Mouse (Mus musculus) adrenal gland, adult (tissue): Measurements from ENCODE around the gene Slit3.

ENCODE experiments used
- DNase-seq, 2 experiments: peaks; one replicate each; pipeline ENCODE4 v3.0.0; 2022 to 2023; ENCODE audit warnings: low spot score in 1 of 2; ENCODE audit not compliant: inconsistent age in 2 of 2

The Slit3 gene

GRCm38 (mm10) chr11:35120894-35121610, at the start of gene Slit3:
TSS of gene Slit3 (plus strand) at chr11:35121224.
- DNase-seq, result peak; percentile 75 to 87

- DNase-seq, result no peak
These were observed 49.6 kb upstream of the Slit3 start for GRCm38 (mm10) chr11:35071451-35071850.

DNA sequence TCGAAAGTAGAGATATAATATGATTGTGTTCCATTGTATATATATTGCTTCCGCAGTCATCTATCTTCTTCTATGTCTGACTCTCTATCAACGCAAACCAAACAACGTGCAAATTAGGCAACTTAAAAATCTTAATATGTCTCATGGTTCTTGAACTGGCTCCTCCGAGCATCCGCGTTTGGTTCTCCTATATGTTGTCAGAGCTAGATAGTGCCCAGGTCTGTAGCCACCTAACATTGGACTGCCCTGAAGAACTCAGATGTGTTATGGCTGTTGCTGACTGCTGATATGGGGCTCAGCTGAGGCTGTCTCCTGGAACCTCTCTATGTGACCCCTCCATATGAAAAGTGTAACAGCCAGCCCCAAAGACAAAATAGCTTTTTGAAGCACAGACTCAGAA, 45.6 kb upstream of the Slit3 start:
- no peak for DNase-seq

DNA sequence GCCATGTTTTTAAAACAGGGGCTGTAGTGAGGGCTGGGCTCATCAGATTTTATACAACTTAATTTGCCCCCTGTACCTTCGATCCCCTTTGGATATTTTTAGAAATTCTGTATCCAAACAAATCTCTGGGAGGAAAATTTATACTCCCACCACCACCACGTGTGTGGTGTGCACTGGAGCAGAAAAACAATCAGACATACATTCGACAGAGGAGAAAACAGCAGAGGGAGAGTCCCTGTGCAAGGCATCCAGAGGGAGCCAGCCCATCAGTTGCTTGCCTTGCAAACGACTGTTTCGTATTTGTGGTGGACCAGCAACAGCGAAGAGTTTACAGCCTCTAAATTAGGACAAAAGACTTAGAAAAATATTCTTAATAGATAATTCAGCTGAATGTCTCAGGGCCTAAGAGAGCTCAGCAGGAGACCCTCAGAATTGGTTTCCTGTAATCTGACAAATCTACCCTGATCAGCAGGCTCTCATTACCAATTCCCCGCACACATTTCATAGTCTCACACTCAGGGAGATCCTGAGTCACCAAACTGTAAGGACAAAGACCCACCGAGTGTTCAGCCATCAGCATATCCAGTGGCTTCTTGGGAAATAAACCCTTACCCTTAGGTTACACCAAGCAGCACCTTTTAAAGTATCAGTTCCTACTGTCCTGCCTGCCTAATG, 40.4 kb upstream of the Slit3 start:
- DNase-seq, result no peak

- DNase-seq, result no peak
These were observed 38.7 kb upstream of the Slit3 start for GRCm38 (mm10) chr11:35082297-35082696.

DNA sequence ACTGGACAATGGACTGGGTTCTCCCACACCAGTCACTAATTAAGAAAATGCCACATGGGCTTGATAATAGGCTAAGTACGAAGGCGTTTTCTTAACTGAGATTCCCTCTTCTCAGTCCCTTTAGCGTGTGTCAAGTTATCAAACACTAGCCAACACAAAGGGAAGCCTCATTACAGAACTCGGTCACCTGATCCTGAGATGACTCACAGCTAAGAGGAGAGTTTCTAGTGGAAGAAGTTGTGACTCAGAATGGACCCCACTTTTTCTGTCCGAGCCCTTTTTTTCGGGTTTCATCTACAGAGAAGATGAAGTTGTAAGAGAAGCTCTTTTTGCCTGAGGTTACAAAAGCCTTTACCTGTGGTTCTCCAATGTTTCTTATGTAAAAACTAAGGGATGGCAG, 38.0 kb upstream of the Slit3 start:
- no peak for DNase-seq

DNA sequence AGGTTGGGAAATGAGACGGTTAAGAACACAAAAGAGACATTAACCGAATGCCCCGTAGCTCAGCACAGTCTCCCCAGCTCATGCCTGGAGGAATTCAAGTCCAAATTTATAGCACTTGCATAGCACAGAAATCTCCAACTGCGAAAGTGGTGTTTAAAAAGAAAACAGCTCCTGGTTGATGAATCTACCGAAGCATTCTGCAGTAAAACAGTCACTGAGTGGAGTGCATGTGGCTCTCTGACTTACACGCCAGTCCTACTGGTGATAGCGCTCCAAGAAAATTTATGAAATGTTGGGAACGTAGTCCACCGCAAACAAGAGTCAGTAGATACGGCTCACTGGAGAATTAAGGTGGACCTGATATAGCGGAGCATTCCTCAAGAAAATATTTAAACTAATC, 35.7 kb upstream of the Slit3 start:
- no peak for DNase-seq

DNA sequence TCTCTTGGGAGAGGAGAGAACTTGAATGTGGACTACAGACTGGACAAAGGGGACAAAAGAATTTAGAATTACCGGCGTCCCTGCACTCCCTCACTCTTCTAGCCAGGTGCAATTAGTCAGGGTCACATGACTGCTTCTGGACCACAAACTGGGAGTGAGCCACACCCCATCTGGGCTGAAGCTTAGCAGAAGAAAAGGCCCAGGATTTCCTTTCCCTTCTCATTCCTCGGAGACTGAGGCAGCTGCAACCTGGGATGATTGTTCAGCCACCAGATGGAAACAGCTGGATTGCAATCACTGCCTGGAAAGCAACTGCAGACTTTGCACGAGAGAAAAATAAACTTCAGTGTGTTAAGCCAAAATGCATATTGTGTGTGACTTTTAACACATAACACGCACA, 35.0 kb upstream of the Slit3 start:
- DNase-seq, result no peak

GRCm38 (mm10) chr11:35087454-35087853, 33.6 kb upstream of the Slit3 start:
- DNase-seq, result no peak

GRCm38 (mm10) chr11:35088136-35088535, 32.9 kb upstream of the Slit3 start:
- no peak for DNase-seq

DNA sequence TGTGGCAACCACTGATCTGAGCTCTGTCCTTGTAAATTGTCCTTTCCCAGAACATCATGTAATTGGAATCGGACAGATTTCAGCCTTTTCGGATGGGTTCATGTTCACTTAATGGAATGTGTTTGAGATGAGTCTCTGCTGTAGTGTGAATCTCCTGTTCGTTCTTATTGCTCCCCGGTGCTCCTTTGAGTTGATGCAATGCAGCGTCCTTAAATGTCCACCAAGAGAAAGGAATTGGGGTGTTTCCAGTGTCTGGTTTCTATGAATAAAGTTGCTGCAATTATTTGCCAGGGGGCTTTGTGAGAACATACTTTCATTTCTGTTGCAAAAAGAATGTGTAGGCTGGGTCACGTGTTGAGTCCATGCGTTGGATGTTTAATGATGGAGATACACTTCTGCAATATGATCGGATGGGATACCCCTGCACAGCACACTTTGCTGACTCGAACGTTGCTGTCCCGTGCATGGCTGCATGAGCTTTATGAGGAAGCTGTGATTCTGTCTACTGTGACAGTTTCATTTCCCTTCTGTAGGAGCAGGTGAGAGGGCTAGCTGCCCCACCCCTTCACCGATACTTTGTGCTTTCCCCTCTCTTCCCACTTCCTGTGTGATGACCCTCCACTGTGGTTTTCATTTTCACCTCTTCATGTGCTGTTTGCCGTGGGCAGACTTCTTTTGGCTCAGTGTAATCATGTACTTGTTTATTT, 30.2 kb upstream of the Slit3 start:
- DNase-seq, result no peak

- no peak for DNase-seq
These were observed 24.5 kb upstream of the Slit3 start for GRCm38 (mm10) chr11:35096538-35096937.

- no peak for DNase-seq
These were observed 11.2 kb upstream of the Slit3 start for GRCm38 (mm10) chr11:35109781-35110180.

DNA sequence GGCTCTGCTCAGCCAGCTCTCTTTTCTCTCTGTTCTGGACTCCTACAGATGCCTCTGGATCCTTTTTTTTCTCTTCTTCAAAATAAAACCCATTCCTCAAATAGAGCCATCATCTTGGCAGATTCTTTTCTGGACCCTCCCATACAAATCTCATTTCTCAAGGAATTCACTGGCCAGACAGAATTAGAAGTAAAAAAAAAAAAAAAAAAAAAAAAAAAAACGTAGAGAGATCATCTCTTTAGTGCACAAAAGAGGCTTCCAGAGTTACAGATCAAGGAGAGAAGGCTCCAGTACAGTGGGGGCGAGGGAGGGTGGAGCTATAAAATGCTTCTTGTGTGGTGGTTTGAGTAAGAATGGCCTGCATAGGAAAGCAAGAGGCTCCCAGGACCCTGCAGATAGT, 10.2 kb upstream of the Slit3 start:
- no peak for DNase-seq

GRCm38 (mm10) chr11:35113290-35113689, 7.7 kb upstream of the Slit3 start:
- no peak for DNase-seq

DNA sequence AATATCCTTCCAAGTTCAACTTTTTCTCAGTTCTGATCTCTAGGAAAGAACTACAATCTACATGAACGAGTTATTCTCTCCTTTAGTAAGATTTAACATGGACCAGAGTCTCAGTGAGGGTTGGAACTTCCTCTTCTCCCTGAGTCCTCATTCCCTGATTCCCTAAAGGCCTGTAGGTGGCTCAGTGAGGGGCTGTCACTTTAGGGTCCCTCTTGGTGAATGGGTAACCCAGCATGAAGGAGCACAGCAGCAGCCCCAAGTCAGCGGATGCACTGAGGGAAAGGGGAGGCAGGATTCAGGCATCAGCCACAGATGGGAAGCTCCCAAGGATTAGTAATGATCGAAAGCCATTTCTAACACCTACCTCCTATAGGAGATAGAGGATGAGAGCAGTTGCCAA, 4.6 kb upstream of the Slit3 start:
- DNase-seq, result no peak

DNA sequence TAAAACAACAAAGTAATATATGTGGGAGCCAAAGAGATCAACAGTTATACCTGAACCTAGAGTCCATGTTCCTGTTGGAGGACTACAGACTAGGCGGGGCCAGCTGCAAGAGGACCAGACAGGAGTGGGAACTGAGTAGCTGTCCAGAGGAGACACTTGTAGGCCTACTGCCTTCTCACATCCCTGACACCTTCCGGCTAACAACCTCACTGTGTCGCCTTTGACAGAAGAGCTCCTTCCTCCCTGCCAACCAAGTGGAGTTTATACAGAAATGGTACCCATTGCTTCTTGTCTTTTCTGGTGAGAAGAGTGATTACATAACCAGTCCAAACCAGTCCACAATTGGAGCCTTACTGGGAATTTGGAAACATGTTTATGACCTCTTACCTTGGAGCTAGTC, 3.2 kb upstream of the Slit3 start:
- no peak for DNase-seq

- no peak for DNase-seq
These were observed 2.3 kb upstream of the Slit3 start for GRCm38 (mm10) chr11:35118731-35119130.

GRCm38 (mm10) chr11:35119360-35119759, 1.7 kb upstream of the Slit3 start:
- DNase-seq, result peak; percentile 86 to 94

DNA sequence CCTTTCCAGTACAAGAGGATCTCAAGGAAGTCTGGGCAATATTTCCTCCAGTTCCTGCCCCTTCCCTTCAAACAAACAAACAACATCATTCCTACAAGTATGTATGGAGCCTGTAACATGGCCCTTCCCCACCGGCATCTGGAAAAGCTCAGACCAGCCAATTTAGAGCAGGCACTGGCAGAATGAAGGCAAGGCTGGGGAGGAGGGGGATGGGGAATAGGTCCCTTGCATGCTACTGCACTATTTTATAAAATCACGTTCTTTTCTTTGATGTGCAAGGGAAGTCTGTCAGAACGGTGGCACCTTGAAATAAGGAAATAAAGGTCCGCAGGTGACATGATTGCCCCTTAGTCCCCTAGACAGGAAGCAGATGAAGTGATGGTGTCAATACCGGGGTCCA, 948 bp upstream of the Slit3 start:
- DNase-seq, result no peak

- DNase-seq, result peak; percentile 34 to 71
These were observed 561 bp downstream of the Slit3 start for GRCm38 (mm10) chr11:35121611-35121959.

DNA sequence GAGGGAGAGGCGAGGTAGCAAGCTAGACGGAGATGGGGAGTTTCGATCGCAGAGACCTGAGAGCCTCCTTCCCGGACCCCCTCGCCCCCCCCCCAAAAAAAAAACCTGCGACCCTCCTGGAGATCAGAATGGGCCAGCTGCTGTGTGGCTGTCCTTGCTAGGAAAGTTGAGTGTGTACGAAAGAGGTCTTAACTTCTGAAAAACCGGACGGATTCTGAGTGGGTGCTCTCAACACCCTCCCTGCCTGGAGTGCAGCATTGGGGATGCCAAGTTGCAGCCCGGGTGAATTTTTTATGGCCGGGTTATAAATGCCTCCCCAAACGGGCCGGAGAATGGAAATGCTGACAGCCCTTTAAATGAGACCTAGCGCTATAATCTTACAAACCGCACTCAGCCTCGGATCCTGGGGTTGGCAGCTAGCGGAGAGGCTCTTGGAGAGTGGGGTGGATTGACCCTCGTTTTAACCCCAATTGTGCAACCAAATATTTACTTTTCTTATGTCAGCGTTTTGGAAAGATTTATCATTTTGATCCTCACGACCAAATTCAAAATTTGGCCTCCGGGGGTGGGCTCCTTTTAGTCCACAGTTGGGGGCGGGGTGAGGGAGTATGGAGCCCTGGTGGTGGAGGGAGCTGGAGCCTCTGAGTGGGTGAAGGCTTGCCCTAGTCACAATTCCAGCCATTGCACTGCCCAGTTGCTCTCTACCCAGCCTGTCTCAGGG, 1.2 kb downstream of the Slit3 start:
- peak; percentile 25 to 73 for DNase-seq
